Mouse (Mus musculus): Measurements from ENCODE around the gene Gm13305.
"Not testable (repeated sequence)": the region's sequence is repeated elsewhere in the genome, so short reads cannot be mapped to it uniquely, and the experiment has no call there.

The Gm13305 gene

GRCm38 (mm10) chr4:42168503-42168902 lies at the start of gene Gm13305:
Gm13305 (minus strand) TSS chr4:42168603.
- not testable (repeated sequence) for DNase-seq (ENCODE audit: low spot score)

- not testable (repeated sequence) for DNase-seq (ENCODE audit: low spot score)
Observed at GRCm38 (mm10) chr4:42184980-42185372, 16.6 kb upstream of the Gm13305 start.

- not testable (repeated sequence) for DNase-seq (ENCODE audit: low spot score)
Observed at GRCm38 (mm10) chr4:42184324-42184979, 16.0 kb upstream of the Gm13305 start.

- DNase-seq (ENCODE audit: low spot score): not testable (repeated sequence)
Observed at GRCm38 (mm10) chr4:42183234-42184197, 15.1 kb upstream of the Gm13305 start.

DNA sequence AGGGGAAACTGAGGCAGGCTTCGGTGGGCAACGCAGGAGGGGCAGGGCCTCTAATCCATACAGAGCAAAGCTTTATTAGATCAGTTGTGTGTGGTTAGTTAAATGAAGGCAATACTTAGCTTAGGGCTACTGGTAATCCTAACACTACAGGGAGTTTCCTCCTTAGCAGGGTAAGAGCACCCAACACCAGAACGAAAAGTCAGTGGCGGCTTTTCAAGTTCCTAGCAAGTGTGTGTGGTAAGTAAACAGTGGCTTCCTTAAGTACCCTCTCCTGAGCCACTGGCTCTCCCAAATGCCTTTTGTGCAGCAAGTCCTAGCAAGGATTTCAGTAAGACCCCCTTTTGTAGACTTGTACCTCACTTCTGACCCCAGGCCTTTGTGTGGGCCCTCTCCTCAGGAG lies 9.8 kb upstream of the Gm13305 start:
- not testable (repeated sequence) for DNase-seq (ENCODE audit: low spot score)

DNA sequence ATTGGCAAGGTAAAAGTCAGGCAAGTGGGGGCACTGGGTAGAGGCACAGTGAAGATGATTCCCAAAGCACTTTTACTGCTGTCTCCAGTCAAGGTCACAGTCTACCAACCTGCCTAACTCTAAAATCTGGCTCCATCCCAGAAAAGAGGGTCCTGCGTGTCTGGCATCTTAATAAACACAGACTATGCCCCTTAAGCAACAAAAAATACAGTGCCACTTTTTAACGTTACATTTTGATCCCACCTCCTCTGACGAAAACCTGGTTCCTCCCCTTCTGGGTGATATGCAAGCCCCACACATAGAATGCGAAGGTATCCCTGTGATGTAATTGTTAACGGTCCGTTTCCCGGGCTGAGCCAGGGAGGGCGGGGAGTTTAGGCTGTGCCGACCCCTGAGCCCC lies 15.3 kb downstream of the Gm13305 start, which contains the start of gene Gm13306:
Gene Gm13306 (plus strand): TSS at position 301 of the 400 bp plus-strand sequence.
- not testable (repeated sequence) for DNase-seq (ENCODE audit: low spot score)

GRCm38 (mm10) chr4:42114517-42114916 lies 53.9 kb downstream of the Gm13305 start, which contains the start of gene Gm13304:
Gm13304 (plus strand) TSS chr4:42114817.
- DNase-seq (ENCODE audit: low spot score): not testable (repeated sequence)
